Mouse (Mus musculus): Measurements from ENCODE around the gene Hoxa2.

- TF ChIP-seq CTCF (IDR thresholded peaks at IDR 0.05) (no peak; the same call in 1 of the 2 replicates), POLR2A (IDR thresholded peaks at IDR 0.05; ENCODE audit: insufficient read depth, low read depth, low read length) (no peak), EP300 (IDR thresholded peaks at IDR 0.05; ENCODE audit: insufficient read depth, low read depth, low read length) (no peak)
Measured at GRCm38 (mm10) chr6:52211170-52211935, 46.7 kb upstream of the Hoxa2 start.

Data from heart, adult 2 months (tissue).